Comparison of ENCODE assay signal across 8 mouse cellular contexts in the genomic region with DNA sequence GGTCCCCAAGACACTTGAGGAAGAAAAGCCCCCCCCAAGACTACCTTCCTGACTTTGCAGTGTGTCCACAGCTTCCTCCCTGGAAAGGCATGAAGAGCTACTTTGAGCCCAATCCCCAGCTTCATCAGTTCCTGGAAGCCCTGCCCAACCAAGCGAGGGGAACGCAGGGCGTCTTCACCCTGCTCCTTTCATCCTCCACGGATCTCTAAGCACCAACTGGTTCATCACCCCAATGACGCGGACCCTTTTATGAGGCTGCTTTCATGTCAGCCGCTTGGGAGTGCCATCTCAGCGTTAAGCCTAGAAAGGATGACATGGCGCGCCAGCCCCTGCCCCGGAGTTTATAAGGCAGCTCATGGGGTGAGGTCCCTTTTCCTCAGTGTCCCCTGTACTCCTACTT. TPM values are rescaled to one million over a fixed set of nuclear protein-coding genes. Genes with fewer than 3 reads are reported as not detected.
DNase-seq lines count a peak whose midpoint lies in the region; ATAC-seq lines count a peak whose summit lies in the region.

A gene (minus strand): TSS at position 187 of the 400 bp plus-strand sequence.

- H3K9ac ChIP-seq in kidney, embryonic 15.5 days, result peak within 1 kb of the TSS; percentile 93
- H3K9ac ChIP-seq in forebrain, embryonic 15.5 days (replicated peaks), result peak within 1 kb of the TSS; percentile 91
- peak within 1 kb of the TSS; percentile 93 for H3K9ac ChIP-seq in hindbrain, embryonic 13.5 days
- peak within 1 kb of the TSS; percentile 88 for H3K9ac ChIP-seq in liver, embryonic 13.5 days
- peak within 1 kb of the TSS; percentile 95 for H3K9ac ChIP-seq in stomach, embryonic 15.5 days

- peaks cover 38% of the 10 kb centered on the region for H3K4me1 ChIP-seq in kidney, embryonic 15.5 days
- H3K4me1 ChIP-seq in forebrain, embryonic 15.5 days, result peaks cover 35% of the 10 kb centered on the region
- H3K4me1 ChIP-seq in hindbrain, embryonic 13.5 days (replicated peaks), result peaks cover 48% of the 10 kb centered on the region
- peaks cover 72% of the 10 kb centered on the region for H3K4me1 ChIP-seq in liver, embryonic 13.5 days (replicated peaks)
- peaks cover 25% of the 10 kb centered on the region for H3K4me1 ChIP-seq in stomach, embryonic 15.5 days

- H3K36me3 ChIP-seq in kidney, embryonic 15.5 days, result peaks cover 10% of the 10 kb centered on the region
- H3K36me3 ChIP-seq in forebrain, embryonic 15.5 days, result 0 out of 2 replicates have a peak, but pooled peaks cover 5% of the 10 kb centered on the region
- H3K36me3 ChIP-seq in hindbrain, embryonic 13.5 days, result peaks cover 6% of the 10 kb centered on the region
- peaks cover 14% of the 10 kb centered on the region for H3K36me3 ChIP-seq in liver, embryonic 13.5 days
- 0 out of 2 replicates have a peak, but pooled peaks cover 2% of the 10 kb centered on the region for H3K36me3 ChIP-seq in stomach, embryonic 15.5 days

- under 1% methylated on average over 11 of the region's 11 CpGs for WGBS in kidney, embryonic 15.5 days
- WGBS in forebrain, embryonic 15.5 days, result 5% methylated on average over 11 of the region's 11 CpGs
- 5% methylated on average over 11 of the region's 11 CpGs for WGBS in hindbrain, embryonic 13.5 days
- 9% methylated on average over 11 of the region's 11 CpGs for WGBS in liver, embryonic 13.5 days (ENCODE audit: insufficient replicate concordance)
- 2% methylated on average over 11 of the region's 11 CpGs for WGBS in stomach, embryonic 15.5 days

- H3K27me3 ChIP-seq in kidney, embryonic 15.5 days, result no peaks in the 10 kb centered on the region
- no peaks in the 10 kb centered on the region for H3K27me3 ChIP-seq in forebrain, embryonic 15.5 days
- no peaks in the 10 kb centered on the region for H3K27me3 ChIP-seq in hindbrain, embryonic 13.5 days
- H3K27me3 ChIP-seq in liver, embryonic 13.5 days, result no peaks in the 10 kb centered on the region
- no peaks in the 10 kb centered on the region for H3K27me3 ChIP-seq in stomach, embryonic 15.5 days (replicated peaks)

- no peak for DNase-seq in kidney, postnatal 4 days
- DNase-seq in T-cell, adult 2 months (ENCODE audit: low spot score), result peak; percentile 83
- DNase-seq in liver, embryonic 13.5 days, result no peak
- no peak for DNase-seq in c-Kit-positive CD71-positive TER-119-positive erythroid progenitor cells, embryonic 14.5 days (ENCODE audit: low spot score)

- peak within 1 kb of the TSS; percentile 81 for H3K4me2 ChIP-seq in kidney, embryonic 15.5 days
- peak within 1 kb of the TSS; percentile 91 for H3K4me2 ChIP-seq in forebrain, embryonic 15.5 days (replicated peaks)
- peak within 1 kb of the TSS; percentile 78 for H3K4me2 ChIP-seq in hindbrain, embryonic 13.5 days
- H3K4me2 ChIP-seq in liver, embryonic 13.5 days, result peak within 1 kb of the TSS; percentile 86
- H3K4me2 ChIP-seq in stomach, embryonic 15.5 days, result peak within 1 kb of the TSS; percentile 80

- peak within 1 kb of the TSS; percentile 97 for H3K4me3 ChIP-seq in kidney, embryonic 15.5 days (replicated peaks)
- H3K4me3 ChIP-seq in forebrain, embryonic 15.5 days, result peak within 1 kb of the TSS; percentile 93
- H3K4me3 ChIP-seq in hindbrain, embryonic 13.5 days, result peak within 1 kb of the TSS; percentile 88
- H3K4me3 ChIP-seq in liver, embryonic 13.5 days (replicated peaks), result peak within 1 kb of the TSS; percentile 84
- H3K4me3 ChIP-seq in stomach, embryonic 15.5 days (replicated peaks), result peak within 1 kb of the TSS; percentile 98

- no peaks in the 10 kb centered on the region for H3K9me3 ChIP-seq in kidney, embryonic 15.5 days (replicated peaks)
- H3K9me3 ChIP-seq in forebrain, embryonic 15.5 days, result no peaks in the 10 kb centered on the region
- H3K9me3 ChIP-seq in hindbrain, embryonic 13.5 days, result no peaks in the 10 kb centered on the region
- no peaks in the 10 kb centered on the region for H3K9me3 ChIP-seq in liver, embryonic 13.5 days (replicated peaks)
- H3K9me3 ChIP-seq in stomach, embryonic 15.5 days, result no peaks in the 10 kb centered on the region

- peak; percentile 7; the same call in 1 of the 2 replicates for ATAC-seq in kidney, embryonic 15.5 days (replicated peaks; ENCODE audit: low FRiP score)
- ATAC-seq in forebrain, embryonic 15.5 days (replicated peaks), result no peak; the same call in 1 of the 2 replicates
- no peak; the same call in 1 of the 2 replicates for ATAC-seq in hindbrain, embryonic 13.5 days (ENCODE audit: low FRiP score)
- peak; percentile 9 for ATAC-seq in liver, embryonic 13.5 days (ENCODE audit: low read depth)
- no peak for ATAC-seq in stomach, embryonic 15.5 days (ENCODE audit: insufficient read depth, low FRiP score, low read depth)

- peak within 1 kb of the TSS; percentile 96 for H3K27ac ChIP-seq in kidney, embryonic 15.5 days
- H3K27ac ChIP-seq in forebrain, embryonic 15.5 days (replicated peaks), result peak within 1 kb of the TSS; percentile 93
- peak within 1 kb of the TSS; percentile 97 for H3K27ac ChIP-seq in hindbrain, embryonic 13.5 days
- peak within 1 kb of the TSS; percentile 83 for H3K27ac ChIP-seq in liver, embryonic 13.5 days
- peak within 1 kb of the TSS; percentile 89 for H3K27ac ChIP-seq in stomach, embryonic 15.5 days

RNA-seq across cellular contexts. Expression of the gene that starts here (rescaled TPM):
- polyA plus RNA-seq in kidney, embryonic 15.5 days (2015; fragmentation: Nextera tagmentation; extraction: Ambion mirVana), result 238 and 241 TPM in 2 replicates
- 294 and 295 TPM in 2 replicates for polyA plus RNA-seq in forebrain, embryonic 15.5 days (2015; fragmentation: Nextera tagmentation; extraction: Ambion mirVana)
- polyA plus RNA-seq in hindbrain, embryonic 13.5 days (2015; fragmentation: Nextera tagmentation; extraction: Ambion mirVana), result 308 and 315 TPM in 2 replicates
- polyA plus RNA-seq in liver, embryonic 13.5 days (2015; fragmentation: Nextera tagmentation; extraction: Ambion mirVana), result 70.7 and 86.2 TPM in 2 replicates
- polyA plus RNA-seq in stomach, embryonic 15.5 days (2015; fragmentation: Nextera tagmentation; extraction: Ambion mirVana), result 213 and 214 TPM in 2 replicates

Comparison
In these comparisons a context has a peak if more than half of its experiments do, and no peak if none do; other contexts are left out.
1. ATAC-seq: peak in kidney, embryonic 15.5 days (single experiment) and liver, embryonic 13.5 days (single experiment); none in forebrain, embryonic 15.5 days (single experiment), hindbrain, embryonic 13.5 days (single experiment) and stomach, embryonic 15.5 days (single experiment).
2. Peak in every context shown above with its lines, with median percentiles within 50 percentile points of each other: H3K27ac ChIP-seq, H3K4me2 ChIP-seq, H3K4me3 ChIP-seq and H3K9ac ChIP-seq.